Mouse (Mus musculus) kidney, postnatal 0 days (tissue): ENCODE results near the gene Trim14. TPM values are rescaled to one million over a fixed set of nuclear protein-coding genes. Genes with fewer than 3 reads are reported as not detected.

Experiments used
- ATAC-seq: fragments of 200-750 bp; cut with Nextera tagmentation; replicated peaks from 2 replicates; pipeline ENCODE4 v1.8.0; 2017; ENCODE audit warnings: low read depth, moderate number of reproducible peaks, moderate TSS enrichment, moderate library complexity; ENCODE audit not compliant: low FRiP score
- DNase-seq: peaks from one replicate; pipeline ENCODE4 v3.0.0-alpha.2; 2016; ENCODE audit warnings: low spot score
- H3K27ac ChIP-seq: fragments of 300-500 bp; sonication (generic); 2 replicates; pipeline ENCODE4 v1.5.1; 2014; ENCODE audit warnings: mild to moderate bottlenecking
- H3K27me3 ChIP-seq: fragments of 300-500 bp; sonication (generic); 2 replicates; pipeline ENCODE4 v1.6.1; 2014; ENCODE audit warnings: low read length, mixed read lengths; ENCODE audit not compliant: insufficient read depth
- H3K36me3 ChIP-seq: fragments of 300-500 bp; sonication (generic); 2 replicates; pipeline ENCODE4 v1.6.1; 2014; ENCODE audit warnings: low read length, mixed read lengths; ENCODE audit not compliant: insufficient read depth
- H3K4me1 ChIP-seq: fragments of 300-500 bp; sonication (generic); replicated peaks from 2 replicates; pipeline ENCODE4 v1.6.1; 2014; ENCODE audit warnings: antibody characterized with exemption, low read length, mixed read lengths; ENCODE audit not compliant: insufficient read depth
- H3K4me2 ChIP-seq: fragments of 300-500 bp; sonication (generic); 2 replicates; pipeline ENCODE4 v1.6.1; 2014; ENCODE audit warnings: mild to moderate bottlenecking, low read length, moderate library complexity, mixed read lengths
- H3K4me3 ChIP-seq: fragments of 300-500 bp; sonication (generic); replicated peaks from 2 replicates; pipeline ENCODE4 v1.5.1; 2014; ENCODE audit warnings: low read depth, low read length
- H3K9ac ChIP-seq: fragments of 300-500 bp; sonication (generic); 2 replicates; pipeline ENCODE4 v1.6.1; 2014; ENCODE audit warnings: low read depth, low read length
- H3K9me3 ChIP-seq: fragments of 300-500 bp; sonication (generic); replicated peaks from 2 replicates; pipeline ENCODE4 v1.6.1; 2016; ENCODE audit warnings: low read length, inconsistent platforms, mixed read lengths
- CTCF ChIP-seq: IDR thresholded peaks from 2 replicates; pipeline ENCODE4 v1.5.1; 2016; ENCODE audit warnings: antibody characterized with exemption, low read depth, mild to moderate bottlenecking, moderate library complexity
- WGBS: fragments of 180-500 bp; shearing (Covaris S2); extraction: QIAGEN DNeasy Blood & Tissue Kit; methylation state at CpG from one replicate; pipeline ENCODE4 v1.1.7; 2014; 5-methylcytosine and 5-hydroxymethylcytosine counted together
- polyA plus RNA-seq: library from polyadenylated mRNA; unstranded; fragments of >200 nt; fragmentation: Nextera tagmentation; extraction: Ambion mirVana; gene quantifications from 2 replicates; pipeline ENCODE4 v1.2.1, GENCODE M21; 2015

Trim14 gene
- polyA plus RNA-seq, 1 experiment from 2014 or later = 3.1 TPM

- H3K27ac ChIP-seq = no peak overlapping the region
- ATAC-seq (no peak), DNase-seq (no peak)
- H3K4me2 ChIP-seq = no peak overlapping the region
- H3K36me3 ChIP-seq = no peaks in the 10 kb centered on the region
- no peaks in the 10 kb centered on the region for H3K4me1 ChIP-seq
- H3K9me3 ChIP-seq = no peaks in the 10 kb centered on the region
- no peak overlapping the region for H3K9ac ChIP-seq
- no peaks in the 10 kb centered on the region for H3K27me3 ChIP-seq
- no peak overlapping the region for H3K4me3 ChIP-seq
- TF ChIP-seq CTCF = no peak
- WGBS = 79% methylated on average over 10 of the region's 10 CpGs
These were observed 14.5 kb downstream of the Trim14 start for GRCm38 (mm10) chr4:46521457-46521856.

GRCm38 (mm10) chr4:46520491-46520890 lies 15.4 kb downstream of the Trim14 start:
- 79% methylated on average over 2 of the region's 2 CpGs for WGBS
- H3K27ac ChIP-seq = no peak overlapping the region
- H3K9me3 ChIP-seq = no peaks in the 10 kb centered on the region
- no peak overlapping the region for H3K4me3 ChIP-seq
- TF ChIP-seq CTCF = no peak
- no peaks in the 10 kb centered on the region for H3K36me3 ChIP-seq
- DNase-seq = no peak
- H3K27me3 ChIP-seq = no peaks in the 10 kb centered on the region
- no peak overlapping the region for H3K4me2 ChIP-seq
- H3K4me1 ChIP-seq = no peaks in the 10 kb centered on the region
- H3K9ac ChIP-seq = no peak overlapping the region
- no peak for ATAC-seq

DNA sequence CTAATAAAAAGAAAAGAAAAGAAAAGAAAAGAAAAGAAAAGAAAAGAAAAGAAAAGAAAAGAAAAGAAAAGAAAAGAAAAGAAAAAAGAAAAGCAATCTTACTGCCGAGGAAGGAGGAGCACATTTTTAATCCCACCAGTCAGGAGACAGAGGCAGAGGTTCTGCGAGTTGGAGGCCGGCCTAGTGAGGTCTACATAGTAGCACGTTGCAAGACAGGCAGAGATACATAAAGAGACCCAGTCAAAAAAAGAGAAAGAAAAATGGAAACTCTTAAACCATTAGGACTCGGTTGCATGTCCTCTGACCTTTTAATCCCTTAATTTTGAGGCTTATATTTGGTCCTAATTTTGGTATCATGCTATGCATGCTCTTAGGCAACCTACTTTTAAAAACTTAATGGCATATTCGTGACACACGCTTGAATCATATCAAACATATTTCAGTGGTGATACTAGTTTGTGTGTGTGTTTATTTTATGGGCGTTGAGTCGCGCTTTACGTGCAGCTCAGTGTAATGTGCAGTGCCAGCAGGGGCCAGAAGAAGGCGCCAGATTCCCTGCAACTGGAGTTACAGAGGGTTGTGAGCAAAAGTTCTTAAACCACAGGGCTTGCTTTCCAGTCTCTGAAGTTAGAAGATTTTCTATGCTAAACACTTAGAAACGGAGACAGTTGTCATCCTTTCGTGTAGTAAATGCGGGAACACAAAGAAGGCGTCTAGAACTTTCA lies 28.0 kb downstream of the Trim14 start:
- Histone ChIP-seq H3K4me2 (peak overlapping the region; percentile 94), H3K27me3 (no peaks in the 10 kb centered on the region), H3K9ac (no peak overlapping the region), H3K36me3 (0 out of 2 replicates have a peak, but pooled peaks cover 8% of the 10 kb centered on the region), H3K4me3 (peak overlapping the region; percentile 46), H3K9me3 (no peaks in the 10 kb centered on the region), H3K27ac (0 out of 2 replicates have a peak overlapping the region, but pooled peaks have one; percentile 4), H3K4me1 (peaks cover 6% of the 10 kb centered on the region; the same call in 1 of the 2 replicates)
- peak; percentile 87 for DNase-seq
- 7% methylated on average over 16 of the region's 16 CpGs for WGBS
- ATAC-seq = no peak
- TF ChIP-seq CTCF = peak; percentile 86

DNA sequence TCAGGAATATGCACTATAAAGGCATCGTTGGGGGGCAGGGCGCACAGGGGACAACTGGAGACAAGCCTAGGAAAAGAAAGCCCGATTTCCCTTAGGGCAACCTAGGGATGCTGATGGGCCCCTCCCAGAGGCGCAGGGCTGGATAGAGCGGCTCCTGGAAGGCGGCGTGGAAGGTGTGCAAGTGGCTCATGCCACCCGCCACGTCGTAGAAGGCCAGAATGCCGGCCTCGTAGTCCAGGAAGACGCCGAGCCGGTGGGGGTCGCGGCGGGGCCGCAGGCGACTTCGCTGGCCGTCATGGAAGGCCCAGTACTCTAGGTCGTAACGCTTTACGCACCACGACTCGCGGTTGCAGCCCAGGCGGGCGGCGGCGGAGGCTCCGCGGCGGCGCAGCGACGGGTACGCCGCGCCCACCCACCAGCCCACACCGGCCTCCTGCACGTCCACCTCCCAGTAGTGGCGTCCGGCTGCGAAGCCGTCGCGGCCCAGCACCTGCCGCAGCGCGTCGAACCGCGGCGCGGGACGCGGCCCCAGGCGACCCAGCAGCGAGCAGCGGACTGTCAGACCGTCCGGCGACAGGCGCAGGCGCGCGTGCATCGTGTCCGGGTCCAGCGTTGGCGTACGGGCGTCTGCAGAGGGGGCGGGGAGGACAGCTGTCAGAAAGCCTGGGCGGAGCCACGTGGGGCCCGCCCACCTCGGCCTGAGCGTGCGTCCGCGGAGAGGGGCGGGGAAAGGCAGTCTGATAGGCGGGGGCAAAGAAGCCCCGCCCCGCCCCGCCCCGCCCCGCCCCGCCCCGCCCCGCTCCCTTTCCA lies 28.9 kb downstream of the Trim14 start:
- Histone ChIP-seq H3K9me3 (no peaks in the 10 kb centered on the region), H3K9ac (peak overlapping the region; percentile 52), H3K36me3 (0 out of 2 replicates have a peak, but pooled peaks cover 8% of the 10 kb centered on the region), H3K4me1 (peaks cover 6% of the 10 kb centered on the region; the same call in 1 of the 2 replicates), H3K4me2 (peak overlapping the region; percentile 94), H3K4me3 (peak overlapping the region; percentile 46), H3K27ac (0 out of 2 replicates have a peak overlapping the region, but pooled peaks have one; percentile 4), H3K27me3 (no peaks in the 10 kb centered on the region)
- DNase-seq = peak; percentile 98
- WGBS = under 1% methylated on average over 93 of the region's 94 CpGs
- ATAC-seq = peak; percentile 95
- TF ChIP-seq CTCF = no peak

GRCm38 (mm10) chr4:46505361-46506057 lies 30.4 kb downstream of the Trim14 start:
- no peaks in the 10 kb centered on the region for H3K9me3 ChIP-seq
- TF ChIP-seq CTCF = no peak
- no peaks in the 10 kb centered on the region for H3K27me3 ChIP-seq
- no peak overlapping the region for H3K4me2 ChIP-seq
- WGBS = 72% methylated on average over 8 of the region's 8 CpGs
- peaks cover 6% of the 10 kb centered on the region; the same call in 1 of the 2 replicates for H3K4me1 ChIP-seq
- no peak overlapping the region for H3K27ac ChIP-seq
- ATAC-seq (no peak), DNase-seq (no peak)
- H3K4me3 ChIP-seq = no peak overlapping the region
- H3K36me3 ChIP-seq = peaks cover 14% of the 10 kb centered on the region
- H3K9ac ChIP-seq = no peak overlapping the region

GRCm38 (mm10) chr4:46503881-46504280 lies 32.1 kb downstream of the Trim14 start:
- Histone ChIP-seq H3K4me1 (peaks cover 6% of the 10 kb centered on the region; the same call in 1 of the 2 replicates), H3K36me3 (peaks cover 16% of the 10 kb centered on the region), H3K27me3 (no peaks in the 10 kb centered on the region), H3K4me2 (no peak overlapping the region), H3K4me3 (no peak overlapping the region), H3K9me3 (no peaks in the 10 kb centered on the region), H3K9ac (no peak overlapping the region), H3K27ac (no peak overlapping the region)
- ATAC-seq = no peak
- WGBS = 77% methylated on average over 3 of the region's 3 CpGs
- DNase-seq = no peak
- TF ChIP-seq CTCF = no peak
